Mouse (Mus musculus) lung, postnatal 0 days (tissue): ENCODE measurements at regions not wholly inside any gene's neighbourhood (a gene's known extent, or its start where the extent isn't known, plus 50 kb on each side); places are given as distances from the start of the nearest gene placed in this dataset.

Source experiments
- ATAC-seq: fragments of 200-750 bp; cut with Nextera tagmentation; 2 replicates; pipeline ENCODE4 v1.8.0; 2017; ENCODE audit warnings: moderate library complexity
- DNase-seq: peaks from one replicate; pipeline ENCODE4 v3.0.0-alpha.2; 2016; ENCODE audit warnings: low spot score
- H3K27ac ChIP-seq: fragments of 300-500 bp; sonication (generic); 2 replicates; pipeline ENCODE4 v1.5.1; 2014; ENCODE audit warnings: antibody characterized with exemption, mild to moderate bottlenecking, low read length, mixed read lengths
- H3K27me3 ChIP-seq: fragments of 300-500 bp; sonication (generic); replicated peaks from 2 replicates; pipeline ENCODE4 v1.6.1; 2014; ENCODE audit warnings: low read length, mixed read lengths; ENCODE audit not compliant: insufficient read depth
- H3K36me3 ChIP-seq: fragments of 300-500 bp; sonication (generic); 2 replicates; pipeline ENCODE4 v1.6.1; 2014; ENCODE audit warnings: low read length, mixed read lengths; ENCODE audit not compliant: insufficient read depth
- H3K4me1 ChIP-seq: fragments of 300-500 bp; sonication (generic); 2 replicates; pipeline ENCODE4 v1.6.1; 2014; ENCODE audit warnings: antibody characterized with exemption, low read depth, low read length, mixed read lengths; ENCODE audit not compliant: insufficient read depth
- H3K4me2 ChIP-seq: fragments of 300-500 bp; sonication (generic); replicated peaks from 2 replicates; pipeline ENCODE4 v1.6.1; 2014; ENCODE audit warnings: low read depth, mild to moderate bottlenecking, low read length, moderate library complexity, mixed read lengths
- H3K4me3 ChIP-seq: fragments of 300-500 bp; sonication (generic); 2 replicates; pipeline ENCODE4 v1.5.1; 2014; ENCODE audit warnings: low read depth, low read length
- H3K9ac ChIP-seq: fragments of 300-500 bp; sonication (generic); replicated peaks from 2 replicates; pipeline ENCODE4 v1.6.1; 2014; ENCODE audit warnings: low read depth, mild to moderate bottlenecking
- H3K9me3 ChIP-seq: fragments of 300-500 bp; sonication (generic); 2 replicates; pipeline ENCODE4 v1.6.1; 2016; ENCODE audit warnings: low read length, mixed read lengths
- CTCF ChIP-seq: IDR thresholded peaks from 2 replicates; pipeline ENCODE4 v1.5.1; 2016; ENCODE audit warnings: antibody characterized with exemption, mild to moderate bottlenecking
- EP300 ChIP-seq: IDR thresholded peaks from 2 replicates; pipeline ENCODE4 v1.6.1; 2016; ENCODE audit warnings: antibody characterized with exemption, mild to moderate bottlenecking, control low read depth
- WGBS: fragments of 180-500 bp; shearing (Covaris S2); extraction: QIAGEN DNeasy Blood & Tissue Kit; methylation state at CpG from one replicate; pipeline ENCODE4 v1.1.7; 2014; 5-methylcytosine and 5-hydroxymethylcytosine counted together

- no peak for DNase-seq
- H3K4me1 ChIP-seq: no peaks in the 10 kb centered on the region
- H3K9me3 ChIP-seq: no peaks in the 10 kb centered on the region
- TF ChIP-seq EP300 (no peak), CTCF (no peak)
- H3K36me3 ChIP-seq: no peaks in the 10 kb centered on the region
- no peak for ATAC-seq
- H3K4me3 ChIP-seq: no peak overlapping the region
- no peak overlapping the region for H3K9ac ChIP-seq
- H3K4me2 ChIP-seq: no peak overlapping the region
- no peak overlapping the region for H3K27ac ChIP-seq
- WGBS: 30% methylated on average over 1 of the region's 1 CpGs
- no peaks in the 10 kb centered on the region for H3K27me3 ChIP-seq
Measured at GRCm38 (mm10) chr12:10562966-10563365, 172.4 kb downstream of the Rdh14 start.

- Histone ChIP-seq H3K9ac (no peak overlapping the region), H3K27me3 (no peaks in the 10 kb centered on the region), H3K27ac (no peak overlapping the region), H3K9me3 (no peaks in the 10 kb centered on the region), H3K36me3 (no peaks in the 10 kb centered on the region), H3K4me2 (no peak overlapping the region), H3K4me3 (no peak overlapping the region), H3K4me1 (no peaks in the 10 kb centered on the region)
- no peak for DNase-seq
- 62% methylated on average over 2 of the region's 2 CpGs for WGBS
- ATAC-seq: no peak
- TF ChIP-seq EP300 (no peak), CTCF (no peak)
Measured at GRCm38 (mm10) chr12:10567881-10568280, 177.3 kb downstream of the Rdh14 start.

- Histone ChIP-seq H3K9ac (no peak overlapping the region), H3K9me3 (no peaks in the 10 kb centered on the region), H3K4me3 (no peak overlapping the region), H3K27me3 (no peaks in the 10 kb centered on the region), H3K4me1 (no peaks in the 10 kb centered on the region), H3K27ac (no peak overlapping the region), H3K4me2 (no peak overlapping the region), H3K36me3 (no peaks in the 10 kb centered on the region)
- ATAC-seq: no peak
- TF ChIP-seq EP300 (no peak), CTCF (peak; percentile 46)
- no peak for DNase-seq
- WGBS: 47% methylated on average over 11 of the region's 11 CpGs
Measured at GRCm38 (mm10) chr12:10571643-10572377, 181.2 kb downstream of the Rdh14 start.

DNA sequence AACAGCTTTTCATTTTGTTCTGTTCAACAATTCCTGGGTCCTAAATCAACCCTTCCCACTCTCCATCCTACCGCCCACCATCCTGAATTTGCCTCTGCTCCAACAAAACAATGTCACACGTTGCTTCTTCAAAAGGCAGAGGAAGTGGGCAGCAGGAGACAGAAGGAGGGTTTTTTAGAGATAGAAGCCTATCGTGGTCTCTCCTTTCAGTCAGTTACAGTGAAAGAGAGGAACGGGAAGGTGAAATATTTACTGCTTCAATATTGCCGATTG, 181.7 kb downstream of the Rdh14 start:
- 49% methylated on average over 5 of the region's 5 CpGs for WGBS
- Histone ChIP-seq H3K4me1 (no peaks in the 10 kb centered on the region), H3K9ac (no peak overlapping the region), H3K27ac (no peak overlapping the region), H3K4me2 (no peak overlapping the region), H3K36me3 (no peaks in the 10 kb centered on the region), H3K27me3 (no peaks in the 10 kb centered on the region), H3K4me3 (no peak overlapping the region), H3K9me3 (no peaks in the 10 kb centered on the region)
- ATAC-seq: no peak
- no peak for DNase-seq
- no peak for TF ChIP-seq CTCF
- TF ChIP-seq EP300: no peak

GRCm38 (mm10) chr12:10573381-10573780, 182.8 kb downstream of the Rdh14 start:
- H3K27me3 ChIP-seq: no peaks in the 10 kb centered on the region
- H3K9ac ChIP-seq: no peak overlapping the region
- H3K9me3 ChIP-seq: no peaks in the 10 kb centered on the region
- DNase-seq: no peak
- no peaks in the 10 kb centered on the region for H3K4me1 ChIP-seq
- H3K27ac ChIP-seq: no peak overlapping the region
- no peak overlapping the region for H3K4me2 ChIP-seq
- 76% methylated on average over 9 of the region's 9 CpGs for WGBS
- H3K4me3 ChIP-seq: no peak overlapping the region
- TF ChIP-seq CTCF (no peak), EP300 (no peak)
- H3K36me3 ChIP-seq: no peaks in the 10 kb centered on the region
- ATAC-seq: no peak

GRCm38 (mm10) chr12:10582840-10583614, 192.5 kb downstream of the Rdh14 start:
- Histone ChIP-seq H3K9me3 (no peaks in the 10 kb centered on the region), H3K4me3 (no peak overlapping the region), H3K36me3 (no peaks in the 10 kb centered on the region), H3K27me3 (no peaks in the 10 kb centered on the region), H3K27ac (no peak overlapping the region), H3K9ac (no peak overlapping the region), H3K4me2 (no peak overlapping the region), H3K4me1 (no peaks in the 10 kb centered on the region)
- no peak for TF ChIP-seq EP300
- no peak for ATAC-seq
- DNase-seq: no peak
- 68% methylated on average over 4 of the region's 4 CpGs for WGBS
